Comparison of ENCODE assay signal across 8 mouse cellular contexts in genomic region chr1:191025016-191026012, GRCm38 (mm10). TPM values are rescaled to one million over a fixed set of nuclear protein-coding genes. Genes with fewer than 3 reads are reported as not detected.
A peak's percentile ranks its signal among the peaks of the same experiment; 100 is the strongest.
DNase-seq lines count a peak whose midpoint lies in the region; ATAC-seq and TF ChIP-seq lines count a peak whose summit lies in the region.

No protein-coding gene starts in this region.

- peak overlapping the region; percentile 80 for H3K27ac ChIP-seq in embryonic facial prominence, embryonic 12.5 days
- H3K27ac ChIP-seq in heart, embryonic 13.5 days (replicated peaks), result peak overlapping the region; percentile 87
- peak overlapping the region; percentile 80 for H3K27ac ChIP-seq in lung, embryonic 14.5 days (ENCODE audit: low read depth)

- no peak; the same call in 1 of the 2 replicates for ATAC-seq in embryonic facial prominence, embryonic 12.5 days (ENCODE audit: insufficient number of reproducible peaks, insufficient read depth, low FRiP score, low TSS enrichment)
- no peak for ATAC-seq in heart, embryonic 13.5 days (ENCODE audit: extremely low read depth, insufficient number of reproducible peaks, low FRiP score, low TSS enrichment)
- ATAC-seq in lung, embryonic 14.5 days (ENCODE audit: insufficient read depth), result no peak; the same call in none of the 2 replicates

- peak; percentile 36 for DNase-seq in adrenal gland, postnatal 25 days
- no peak for DNase-seq in adrenal gland, adult (ENCODE audit: inconsistent age in 2 of 2, low spot score in 1 of 2)
- DNase-seq in MN1 (ENCODE audit: low spot score), result peak; percentile 52
- peak; percentile 22 for DNase-seq in kidney, postnatal 14 days
- DNase-seq in lung, embryonic 14.5 days, result peak; percentile 50
- DNase-seq in right cerebral cortex, postnatal 36 days (ENCODE audit: low spot score in 2 of 2), result peak; percentile 20 to 25

- no peak for TF ChIP-seq CTCF in lung, embryonic 14.5 days (IDR thresholded peaks at IDR 0.05; ENCODE audit: low read depth)

- peak overlapping the region; percentile 73 for H3K4me3 ChIP-seq in embryonic facial prominence, embryonic 12.5 days
- H3K4me3 ChIP-seq in heart, embryonic 13.5 days, result peak overlapping the region; percentile 84
- peak overlapping the region; percentile 84 for H3K4me3 ChIP-seq in lung, embryonic 14.5 days (ENCODE audit: low read depth, low read length)

- H3K36me3 ChIP-seq in embryonic facial prominence, embryonic 12.5 days, result peaks cover 7% of the 10 kb centered on the region
- H3K36me3 ChIP-seq in heart, embryonic 13.5 days, result peaks cover 17% of the 10 kb centered on the region
- H3K36me3 ChIP-seq in lung, embryonic 14.5 days (ENCODE audit: insufficient read depth), result 0 out of 2 replicates have a peak, but pooled peaks cover 3% of the 10 kb centered on the region

- peaks cover 17% of the 10 kb centered on the region for H3K4me1 ChIP-seq in embryonic facial prominence, embryonic 12.5 days
- peaks cover 25% of the 10 kb centered on the region for H3K4me1 ChIP-seq in heart, embryonic 13.5 days
- peaks cover 8% of the 10 kb centered on the region for H3K4me1 ChIP-seq in lung, embryonic 14.5 days (ENCODE audit: insufficient read depth)

- 2% methylated on average over 68 of the region's 69 CpGs for WGBS in embryonic facial prominence, embryonic 12.5 days
- 2% methylated on average over 69 of the region's 69 CpGs for WGBS in heart, embryonic 13.5 days
- WGBS in lung, embryonic 14.5 days, result 2% methylated on average over 69 of the region's 69 CpGs

- H3K27me3 ChIP-seq in embryonic facial prominence, embryonic 12.5 days, result no peaks in the 10 kb centered on the region
- no peaks in the 10 kb centered on the region for H3K27me3 ChIP-seq in heart, embryonic 13.5 days (replicated peaks)
- no peaks in the 10 kb centered on the region for H3K27me3 ChIP-seq in lung, embryonic 14.5 days (ENCODE audit: insufficient read depth, low read length)

- peak overlapping the region; percentile 92 for H3K4me2 ChIP-seq in embryonic facial prominence, embryonic 12.5 days (replicated peaks)
- H3K4me2 ChIP-seq in heart, embryonic 13.5 days, result peak overlapping the region; percentile 98
- H3K4me2 ChIP-seq in lung, embryonic 14.5 days, result peak overlapping the region; percentile 99

- H3K9me3 ChIP-seq in embryonic facial prominence, embryonic 12.5 days, result no peaks in the 10 kb centered on the region
- no peaks in the 10 kb centered on the region for H3K9me3 ChIP-seq in heart, embryonic 13.5 days
- H3K9me3 ChIP-seq in lung, embryonic 14.5 days (ENCODE audit: low read depth, low read length), result no peaks in the 10 kb centered on the region

- H3K9ac ChIP-seq in embryonic facial prominence, embryonic 12.5 days, result peak overlapping the region; percentile 80
- H3K9ac ChIP-seq in heart, embryonic 13.5 days, result peak overlapping the region; percentile 96
- H3K9ac ChIP-seq in lung, embryonic 14.5 days, result peak overlapping the region; percentile 86

RNA-seq across cellular contexts. Expression of gene Flvcr1, which starts 0.6 kb away (rescaled TPM):
- total RNA-seq in adrenal gland, postnatal 25 days (2021), result 14.7 and 15.0 TPM in 2 replicates
- 7.6 and 8.4 TPM in 2 replicates for polyA plus RNA-seq in embryonic facial prominence, embryonic 12.5 days (2016; fragmentation: Nextera tagmentation; extraction: Ambion mirVana)
- 2.6 and 3.1 TPM in 2 replicates for polyA plus RNA-seq in heart, embryonic 13.5 days (2015; fragmentation: Nextera tagmentation; extraction: Ambion mirVana)
- polyA plus RNA-seq in lung, embryonic 14.5 days (2014; fragmentation: Nextera tagmentation; extraction: Ambion mirVana), result 8.4 and 9.9 TPM in 2 replicates

RNA-seq across cellular contexts. Expression of gene Spata45, which starts 11.1 kb away (rescaled TPM):
- not detected in 2 replicates for total RNA-seq in adrenal gland, postnatal 25 days (2021)
- not detected in 2 replicates for polyA plus RNA-seq in embryonic facial prominence, embryonic 12.5 days (2016; fragmentation: Nextera tagmentation; extraction: Ambion mirVana)
- polyA plus RNA-seq in heart, embryonic 13.5 days (2015; fragmentation: Nextera tagmentation; extraction: Ambion mirVana), result not detected in 2 replicates
- not detected in 2 replicates for polyA plus RNA-seq in lung, embryonic 14.5 days (2014; fragmentation: Nextera tagmentation; extraction: Ambion mirVana)

RNA-seq across cellular contexts. Expression of gene Tatdn3, which starts 37.4 kb away (rescaled TPM):
- total RNA-seq in adrenal gland, postnatal 25 days (2021), result 18.1 and 28.4 TPM in 2 replicates
- polyA plus RNA-seq in embryonic facial prominence, embryonic 12.5 days (2016; fragmentation: Nextera tagmentation; extraction: Ambion mirVana), result 16.1 and 17.7 TPM in 2 replicates
- polyA plus RNA-seq in heart, embryonic 13.5 days (2015; fragmentation: Nextera tagmentation; extraction: Ambion mirVana), result 15.8 and 17.5 TPM in 2 replicates
- polyA plus RNA-seq in lung, embryonic 14.5 days (2014; fragmentation: Nextera tagmentation; extraction: Ambion mirVana), result 12.7 and 15.2 TPM in 2 replicates

RNA-seq across cellular contexts. Expression of gene Nsl1, which starts 37.5 kb away (rescaled TPM):
- 1.9 and 3.3 TPM in 2 replicates for total RNA-seq in adrenal gland, postnatal 25 days (2021)
- polyA plus RNA-seq in embryonic facial prominence, embryonic 12.5 days (2016; fragmentation: Nextera tagmentation; extraction: Ambion mirVana), result 22.4 and 23.9 TPM in 2 replicates
- polyA plus RNA-seq in heart, embryonic 13.5 days (2015; fragmentation: Nextera tagmentation; extraction: Ambion mirVana), result 12.4 and 14.0 TPM in 2 replicates
- 30.1 and 30.5 TPM in 2 replicates for polyA plus RNA-seq in lung, embryonic 14.5 days (2014; fragmentation: Nextera tagmentation; extraction: Ambion mirVana)

RNA-seq across cellular contexts. Expression of gene Vash2, which starts 46.2 kb away (rescaled TPM):
- 0.48 and 0.49 TPM in 2 replicates for total RNA-seq in adrenal gland, postnatal 25 days (2021)
- 77.9 and 82.5 TPM in 2 replicates for polyA plus RNA-seq in embryonic facial prominence, embryonic 12.5 days (2016; fragmentation: Nextera tagmentation; extraction: Ambion mirVana)
- 46.2 and 47.6 TPM in 2 replicates for polyA plus RNA-seq in heart, embryonic 13.5 days (2015; fragmentation: Nextera tagmentation; extraction: Ambion mirVana)
- polyA plus RNA-seq in lung, embryonic 14.5 days (2014; fragmentation: Nextera tagmentation; extraction: Ambion mirVana), result 38.1 and 40.6 TPM in 2 replicates

Comparison
In these comparisons a context has a peak if more than half of its experiments do, and no peak if none do; other contexts are left out.
1. DNase-seq: peak in adrenal gland, postnatal 25 days (single experiment), MN1 (single experiment), kidney, postnatal 14 days (single experiment), lung, embryonic 14.5 days (single experiment) and right cerebral cortex, postnatal 36 days (2 of 2); none in adrenal gland, adult (0 of 2).
2. Peak in every context shown above with its lines, with median percentiles within 50 percentile points of each other: H3K27ac ChIP-seq, H3K4me2 ChIP-seq, H3K4me3 ChIP-seq and H3K9ac ChIP-seq.